Mouse (Mus musculus) 3T3-L1 (cell line): ENCODE results near the gene Tmem8.
"Not testable (repeated sequence)": the region's sequence is repeated elsewhere in the genome, so short reads cannot be mapped to it uniquely, and the experiment has no call there.

ENCODE experiments used
- DNase-seq: peaks from one replicate; pipeline ENCODE4 v3.0.0-alpha.2; 2015; ENCODE audit warnings: low read depth, low spot score

The Tmem8 gene

GRCm38 (mm10) chr17:26111024-26111423 is 2.1 kb upstream of the Tmem8 start:
- no peak for DNase-seq

- DNase-seq, result no peak
These were observed 1.4 kb upstream of the Tmem8 start for GRCm38 (mm10) chr17:26111722-26112121.

GRCm38 (mm10) chr17:26112751-26113150 is 348 bp upstream of the Tmem8 start:
- DNase-seq, result no peak

GRCm38 (mm10) chr17:26114061-26114460 is 962 bp downstream of the Tmem8 start:
- DNase-seq, result no peak

GRCm38 (mm10) chr17:26114461-26114860 is 1.4 kb downstream of the Tmem8 start:
- not testable (repeated sequence) for DNase-seq

GRCm38 (mm10) chr17:26115205-26115898 is 2.3 kb downstream of the Tmem8 start:
- DNase-seq, result no peak

GRCm38 (mm10) chr17:26115956-26116487 is 2.9 kb downstream of the Tmem8 start:
- DNase-seq, result no peak

GRCm38 (mm10) chr17:26116503-26117258 is 3.6 kb downstream of the Tmem8 start:
- no peak for DNase-seq

- peak; percentile 84 for DNase-seq
These were observed 6.9 kb downstream of the Tmem8 start for GRCm38 (mm10) chr17:26119766-26120710.

- no peak for DNase-seq
These were observed 9.5 kb downstream of the Tmem8 start for GRCm38 (mm10) chr17:26122431-26123140.

- DNase-seq, result peak; percentile 98
These were observed 10.2 kb downstream of the Tmem8 start, which contains the start of gene Mrpl28 for GRCm38 (mm10) chr17:26123267-26123684. Gene Mrpl28, plus strand, starts transcription at chr17:26123500.

GRCm38 (mm10) chr17:26124560-26124959 is 11.5 kb downstream of the Tmem8 start:
- DNase-seq, result no peak

GRCm38 (mm10) chr17:26125226-26125625 is 12.1 kb downstream of the Tmem8 start:
- DNase-seq, result no peak

GRCm38 (mm10) chr17:26131062-26131732 is 18.1 kb downstream of the Tmem8 start:
- DNase-seq, result no peak

GRCm38 (mm10) chr17:26131856-26132853 is 19.1 kb downstream of the Tmem8 start:
- DNase-seq, result no peak

- no peak for DNase-seq
These were observed 24.1 kb downstream of the Tmem8 start for GRCm38 (mm10) chr17:26137106-26137750.

- no peak for DNase-seq
These were observed 24.6 kb downstream of the Tmem8 start for GRCm38 (mm10) chr17:26137751-26138130.

GRCm38 (mm10) chr17:26138239-26138836 is 25.2 kb downstream of the Tmem8 start, which contains the start of gene Axin1:
Gene Axin1, plus strand, starts transcription at chr17:26138688.
- DNase-seq, result peak; percentile 99
